Mouse (Mus musculus) skeletal muscle tissue, postnatal 0 days (tissue): Measurements from ENCODE around the gene Gtse1. TPM values are rescaled to one million over a fixed set of nuclear protein-coding genes. Genes with fewer than 3 reads are reported as not detected.

ENCODE experiments used
- polyA plus RNA-seq: library from polyadenylated mRNA; unstranded; fragments of >200 nt; fragmentation: Nextera tagmentation; extraction: Ambion mirVana; gene quantifications from 2 replicates; pipeline ENCODE4 v1.2.1, GENCODE M21; 2015

The Gtse1 gene
- polyA plus RNA-seq: 3.7 and 4.6 TPM in 2 replicates

DNA sequence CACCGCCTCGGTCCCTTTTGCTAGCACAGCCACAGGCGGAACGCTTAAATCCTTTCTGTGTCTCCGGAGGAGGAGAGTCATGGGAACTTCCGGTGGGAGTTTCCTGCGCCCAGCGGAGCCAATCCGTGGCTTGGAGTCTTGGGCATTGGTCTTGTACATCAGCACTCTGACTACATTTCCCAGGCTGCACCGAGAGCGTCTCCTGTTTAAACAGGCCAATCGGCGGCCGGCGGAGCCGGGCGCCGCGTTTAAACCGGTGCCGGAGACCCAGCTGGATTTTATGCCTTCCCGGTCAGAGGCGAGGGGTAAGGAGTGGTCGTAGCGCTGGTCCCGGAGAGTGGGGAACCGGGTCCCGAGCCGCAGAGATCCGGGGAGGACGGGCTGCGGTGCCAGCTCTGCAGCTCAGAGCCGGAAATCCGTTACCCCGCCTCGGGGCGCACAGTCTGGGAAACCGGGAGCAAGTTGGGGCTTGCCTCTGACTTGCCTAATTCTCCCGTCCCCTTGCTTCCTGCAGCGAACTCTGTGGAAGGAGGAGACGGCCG lies at the start of gene Gtse1:
Gene Gtse1 (plus strand): TSS at position 256 of the 542 bp plus-strand sequence.

DNA sequence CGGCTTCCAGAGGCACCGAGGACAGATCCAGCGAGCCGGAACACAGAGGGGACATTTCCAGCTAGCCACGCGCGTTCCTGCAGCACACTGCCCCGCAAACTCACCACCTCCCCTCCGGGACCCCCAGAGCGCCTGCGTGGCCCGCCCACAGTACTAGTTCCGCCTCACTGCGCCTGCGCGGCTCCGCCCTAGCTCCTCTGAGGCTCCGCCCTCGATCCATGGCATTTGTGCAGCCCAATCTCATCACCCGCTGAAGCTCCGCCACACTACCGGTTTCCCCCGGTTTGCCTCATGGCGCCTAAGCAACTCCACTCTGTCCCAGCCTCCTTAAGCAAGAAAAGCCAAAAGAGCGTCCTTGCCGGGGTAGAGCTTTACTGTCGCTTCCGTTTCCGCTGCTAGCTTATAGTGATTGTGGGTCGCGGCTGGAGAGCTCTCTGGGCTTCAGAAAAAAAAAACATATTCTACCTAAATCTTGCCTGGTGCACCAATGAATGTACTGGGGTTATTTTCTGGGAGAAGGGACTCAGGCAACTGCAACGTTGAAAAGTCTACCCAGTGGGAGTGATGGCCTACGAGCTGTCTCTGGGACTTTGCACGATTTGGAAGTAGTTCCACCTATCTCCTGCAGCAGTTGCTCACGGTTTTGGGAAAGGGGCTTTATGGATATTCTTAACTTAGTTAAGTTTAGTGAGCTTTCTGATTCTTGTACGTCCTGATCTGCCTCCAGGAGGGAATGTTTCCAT lies 47.8 kb upstream of the Gtse1 start, which contains the start of gene Cdpf1:
Gene Cdpf1 (minus strand): TSS at position 163 of the 743 bp plus-strand sequence.

DNA sequence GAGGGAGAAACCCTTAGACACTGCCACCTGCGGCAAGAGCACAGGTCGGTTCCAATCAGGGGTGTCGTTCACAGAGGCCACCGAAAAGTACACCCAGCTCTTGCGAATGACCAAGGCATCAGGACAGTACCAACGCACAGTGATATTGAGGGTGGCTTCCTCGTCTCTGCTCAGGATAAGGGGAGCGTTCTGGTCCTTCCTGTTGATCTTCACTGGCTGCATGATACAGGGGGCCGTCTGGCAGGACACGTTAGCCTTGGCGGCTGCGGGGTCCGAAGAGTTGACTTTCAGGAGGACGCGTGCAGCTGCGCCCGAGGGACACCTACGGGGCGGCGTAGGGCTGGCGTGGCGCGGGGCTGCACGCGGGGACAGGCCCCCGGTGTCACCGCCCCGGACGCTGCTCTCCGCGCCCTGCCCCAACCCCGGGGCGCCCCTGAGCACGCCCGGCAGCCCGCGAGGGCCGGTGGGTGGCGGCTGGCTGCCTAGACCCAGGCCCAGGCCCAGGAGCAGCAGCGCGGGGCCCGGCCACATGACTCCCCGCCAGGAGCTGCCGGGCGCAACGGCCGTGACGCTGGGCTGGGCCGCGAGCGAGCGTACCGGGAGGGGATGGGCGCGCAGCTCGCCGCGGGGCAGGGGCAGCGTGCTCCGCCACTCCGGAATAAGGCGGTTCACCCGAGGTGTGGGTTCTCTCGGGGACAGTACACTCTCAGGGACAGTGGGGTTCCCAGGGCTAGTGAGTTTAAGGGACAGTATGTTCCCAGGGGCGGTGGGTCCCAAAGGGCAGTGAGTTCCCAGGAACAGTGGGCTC lies 38.1 kb upstream of the Gtse1 start, which contains the start of gene Pkdrej:
Gene Pkdrej (minus strand): TSS at position 532 of the 808 bp plus-strand sequence.

DNA sequence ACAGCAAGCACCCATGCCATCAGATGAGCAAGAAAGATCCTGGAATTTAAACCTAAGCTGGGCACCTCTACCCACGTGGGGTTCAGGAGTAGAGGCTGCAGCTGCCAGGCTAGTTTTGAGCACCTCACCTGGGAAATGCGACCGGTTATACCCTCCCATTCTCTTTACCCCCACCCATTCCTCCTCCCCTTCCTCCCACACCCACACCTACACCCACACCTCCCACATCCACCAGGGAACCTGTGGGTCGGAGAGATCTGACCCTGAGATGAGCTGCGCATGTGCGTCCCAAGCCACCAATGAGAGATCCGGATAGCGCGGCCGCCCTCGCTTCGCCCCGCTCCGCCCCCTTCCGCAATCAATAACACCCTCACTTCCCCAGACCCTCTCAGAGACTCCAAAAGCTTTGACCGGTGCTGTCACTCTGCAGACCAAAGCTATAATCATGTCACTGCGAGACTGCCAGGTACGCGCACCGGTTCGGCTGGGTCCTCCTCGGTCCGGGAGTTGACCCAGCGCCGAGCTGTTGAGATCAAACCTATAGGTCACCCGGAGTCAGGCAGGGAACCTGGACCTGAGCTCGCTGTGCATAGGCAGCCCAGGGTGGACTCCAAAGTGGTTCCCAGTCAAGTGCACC lies 27.5 kb upstream of the Gtse1 start, which contains the start of gene Ttc38:
Gene Ttc38 (plus strand): TSS at position 353 of the 637 bp plus-strand sequence.

DNA sequence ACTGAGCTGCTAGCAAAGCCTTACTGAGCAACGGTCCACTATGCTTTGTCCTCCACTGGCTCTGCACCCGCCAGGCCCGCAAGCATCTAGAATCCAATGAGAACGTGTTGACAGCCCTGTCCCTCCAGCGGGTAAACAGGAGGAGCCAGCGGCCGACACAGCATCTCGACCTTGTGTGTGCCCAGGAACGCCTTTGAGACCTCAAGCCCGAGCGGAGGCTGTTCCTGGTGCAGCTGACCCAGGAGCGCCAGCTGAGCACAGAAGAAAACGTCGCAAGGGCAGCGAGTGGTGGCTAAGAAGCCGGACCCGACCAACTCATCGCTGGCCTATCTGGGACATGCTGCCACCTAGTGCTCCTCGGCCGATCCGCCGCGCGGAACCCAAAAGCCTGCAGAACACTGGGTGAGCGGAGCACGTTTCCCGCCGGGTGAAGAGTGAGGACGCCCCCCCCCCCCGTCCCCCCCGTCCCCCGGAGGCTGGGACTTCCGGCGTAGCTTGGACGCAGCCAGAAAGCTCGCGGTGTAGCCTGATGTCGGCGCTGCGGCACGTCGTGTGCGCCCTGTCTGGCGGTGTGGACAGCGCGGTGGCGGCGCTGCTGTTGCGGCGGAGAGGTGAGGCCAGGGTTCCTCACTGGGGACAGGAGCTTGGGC lies 19.4 kb downstream of the Gtse1 start, which contains the start of gene Trmu:
Gene Trmu (plus strand): TSS at position 465 of the 650 bp plus-strand sequence.

Other genes with a start within 250 kb of the Gtse1 start
- 22.5 and 40.1 TPM in 2 replicates for gene Ppara, start 124.8 kb upstream of the Gtse1 start, polyA plus RNA-seq
- gene Cdpf1, start 48.0 kb upstream of the Gtse1 start, polyA plus RNA-seq: 39.2 and 42.1 TPM in 2 replicates
- 0.19 TPM in 2 replicates for gene Pkdrej, start 38.0 kb upstream of the Gtse1 start, polyA plus RNA-seq
- gene Ttc38, start 27.4 kb upstream of the Gtse1 start, polyA plus RNA-seq: 3.0 and 3.7 TPM in 2 replicates
- 36.1 and 37.2 TPM in 2 replicates for gene Trmu, start 19.6 kb downstream of the Gtse1 start, polyA plus RNA-seq
- 0.17 and 0.26 TPM in 2 replicates for gene Celsr1, start 174.0 kb downstream of the Gtse1 start, polyA plus RNA-seq
- 5.0 and 5.8 TPM in 2 replicates for gene Gramd4, start 197.9 kb downstream of the Gtse1 start, polyA plus RNA-seq